Mouse (Mus musculus) MEL (cell line): ENCODE results near the gene Myzap. TPM values are rescaled to one million over a fixed set of nuclear protein-coding genes. Genes with fewer than 3 reads are reported as not detected.

ENCODE experiments used
- DNase-seq: peaks from one replicate; pipeline ENCODE4 v3.0.0; 2011; ENCODE audit warnings: low read depth, low spot score
- H3K27ac ChIP-seq: 2 replicates; pipeline ENCODE4 v1.5.1; 2012; ENCODE audit warnings: low read depth, mild to moderate bottlenecking, control low read depth, low read length, moderate library complexity; ENCODE audit not compliant: control insufficient read depth
- H3K27me3 ChIP-seq, 2 experiments: fragments of 150-350 bp in 1 of 2; sonication (generic) in 1 of 2; 2 replicates each; pipeline ENCODE4 v1.6.1; 2012; ENCODE audit warnings: low read length in 2 of 2, mild to moderate bottlenecking in 2 of 2, improper control_type of control experiment in 1 of 2, moderate library complexity in 1 of 2; ENCODE audit not compliant: insufficient read depth in 2 of 2, control insufficient read depth in 1 of 2
- H3K36me3 ChIP-seq, 2 experiments: 2 replicates each; pipeline ENCODE4 v1.6.1; 2012 to 2014; ENCODE audit warnings: low read length in 2 of 2, improper control_type of control experiment in 1 of 2, inconsistent platforms in 1 of 2, mild to moderate bottlenecking in 1 of 2; ENCODE audit not compliant: insufficient read depth in 2 of 2, control insufficient read depth in 1 of 2
- H3K4me1 ChIP-seq, 2 experiments: fragments of 150-350 bp in 1 of 2; sonication (generic) in 1 of 2; 2 replicates each; pipeline ENCODE4 v1.6.1; 2012; ENCODE audit warnings: low read length in 2 of 2, improper control_type of control experiment in 1 of 2, mild to moderate bottlenecking in 1 of 2; ENCODE audit not compliant: insufficient read depth in 2 of 2, control insufficient read depth in 1 of 2
- H3K4me3 ChIP-seq, 2 experiments: fragments of 150-350 bp in 1 of 2; sonication (generic) in 1 of 2; 2 replicates each; pipeline ENCODE4 v1.5.1; 2012; ENCODE audit warnings: low read depth in 2 of 2, low read length in 2 of 2, mild to moderate bottlenecking in 2 of 2, moderate library complexity in 2 of 2, control low read depth in 1 of 2, improper control_type of control experiment in 1 of 2; ENCODE audit not compliant: control insufficient read depth in 1 of 2, insufficient read depth in 1 of 2
- H3K79me2 ChIP-seq: 2 replicates; pipeline ENCODE4 v1.6.1; 2012; ENCODE audit warnings: mild to moderate bottlenecking, low read length, moderate library complexity; ENCODE audit not compliant: control insufficient read depth, poor library complexity, insufficient read depth
- H3K9ac ChIP-seq: 2 replicates; pipeline ENCODE4 v1.6.1; 2012; ENCODE audit warnings: low read depth, mild to moderate bottlenecking, control low read depth, low read length, moderate library complexity; ENCODE audit not compliant: control insufficient read depth, poor library complexity, severe bottlenecking
- H3K9me3 ChIP-seq: fragments of 150-350 bp; sonication (generic); replicated peaks from 2 replicates; pipeline ENCODE4 v1.6.1; 2012; ENCODE audit warnings: mild to moderate bottlenecking, low read length, improper control_type of control experiment, moderate library complexity; ENCODE audit not compliant: insufficient read depth
- BHLHE40 ChIP-seq: IDR thresholded peaks from 2 replicates; pipeline ENCODE4 v1.6.1; 2012; ENCODE audit warnings: low read depth, mild to moderate bottlenecking, inconsistent platforms, low read length, improper control_type of control experiment, borderline replicate concordance
- CHD1 ChIP-seq: IDR thresholded peaks from 2 replicates; pipeline ENCODE4 v1.6.1; 2012; ENCODE audit warnings: low read depth, mild to moderate bottlenecking, inconsistent platforms, low read length, improper control_type of control experiment
- CHD2 ChIP-seq: IDR thresholded peaks from 2 replicates; pipeline ENCODE4 v1.6.1; 2011; ENCODE audit warnings: low read length, improper control_type of control experiment
- E2F4 ChIP-seq: IDR thresholded peaks from 2 replicates; pipeline ENCODE4 v1.6.1; 2011; ENCODE audit warnings: low read depth, low read length, improper control_type of control experiment, borderline replicate concordance
- ELF1 ChIP-seq: IDR thresholded peaks from 2 replicates; pipeline ENCODE4 v1.6.1; 2014; ENCODE audit warnings: low read depth, mild to moderate bottlenecking, inconsistent platforms, low read length, improper control_type of control experiment, moderate library complexity
- EP300 ChIP-seq, 2 experiments: IDR thresholded peaks; 2 replicates each; pipeline ENCODE4 v1.6.1; 2011; ENCODE audit warnings: improper control_type of control experiment in 2 of 2, low read length in 2 of 2, low read depth in 1 of 2, mild to moderate bottlenecking in 1 of 2
- HCFC1 ChIP-seq: IDR thresholded peaks from 2 replicates; pipeline ENCODE4 v1.6.1; 2012; ENCODE audit warnings: low read depth, mild to moderate bottlenecking, inconsistent platforms, low read length, improper control_type of control experiment, moderate library complexity
- MAFK ChIP-seq: IDR thresholded peaks from 2 replicates; pipeline ENCODE4 v1.6.1; 2011; ENCODE audit warnings: low read depth, mild to moderate bottlenecking, low read length, improper control_type of control experiment, borderline replicate concordance
- MAZ ChIP-seq: IDR thresholded peaks from 2 replicates; pipeline ENCODE4 v1.6.1; 2012; ENCODE audit warnings: low read depth, mild to moderate bottlenecking, inconsistent platforms, low read length, improper control_type of control experiment
- MEF2A ChIP-seq: IDR thresholded peaks from 2 replicates; pipeline ENCODE4 v1.6.1; 2014; ENCODE audit warnings: low read depth, mild to moderate bottlenecking, inconsistent platforms, low read length, improper control_type of control experiment; ENCODE audit not compliant: poor library complexity, insufficient replicate concordance, severe bottlenecking; ENCODE audit errors: extremely low read depth
- MYC ChIP-seq: IDR thresholded peaks from 2 replicates; pipeline ENCODE4 v1.6.1; 2011; ENCODE audit warnings: low read depth, mild to moderate bottlenecking, low read length, improper control_type of control experiment, moderate library complexity
- NELFE ChIP-seq: IDR thresholded peaks from 2 replicates; pipeline ENCODE4 v1.6.1; 2011; ENCODE audit warnings: low read depth, low read length, improper control_type of control experiment
- NRF1 ChIP-seq: IDR thresholded peaks from 2 replicates; pipeline ENCODE4 v1.6.1; 2014; ENCODE audit warnings: low read depth, mild to moderate bottlenecking, inconsistent platforms, low read length, improper control_type of control experiment, moderate library complexity; ENCODE audit not compliant: poor library complexity, insufficient read depth, severe bottlenecking
- POLR2A ChIP-seq, 2 experiments: IDR thresholded peaks; 2 replicates each; pipeline ENCODE4 v1.6.1; 2011 to 2012; ENCODE audit warnings: low read length in 2 of 2, mild to moderate bottlenecking in 2 of 2, control low read depth in 1 of 2, improper control_type of control experiment in 1 of 2, low read depth in 1 of 2, moderate library complexity in 1 of 2; ENCODE audit not compliant: control insufficient read depth in 1 of 2, insufficient read depth in 1 of 2, poor library complexity in 1 of 2
- POLR2AphosphoS2 ChIP-seq: IDR thresholded peaks from 2 replicates; pipeline ENCODE4 v1.6.1; 2011; ENCODE audit warnings: low read length, improper control_type of control experiment
- RAD21 ChIP-seq: IDR thresholded peaks from 2 replicates; pipeline ENCODE4 v1.6.1; 2011; ENCODE audit warnings: mild to moderate bottlenecking, low read depth, low read length, improper control_type of control experiment
- RCOR1 ChIP-seq: IDR thresholded peaks from 2 replicates; pipeline ENCODE4 v1.6.1; 2012; ENCODE audit warnings: low read depth, mild to moderate bottlenecking, inconsistent platforms, low read length, improper control_type of control experiment
- SIN3A ChIP-seq: IDR thresholded peaks from 2 replicates; pipeline ENCODE4 v1.6.1; 2012; ENCODE audit warnings: low read length, improper control_type of control experiment, inconsistent platforms
- SMC3 ChIP-seq: IDR thresholded peaks from 2 replicates; pipeline ENCODE4 v1.6.1; 2011; ENCODE audit warnings: low read depth, low read length, improper control_type of control experiment
- TAL1 ChIP-seq: IDR thresholded peaks from 2 replicates; pipeline ENCODE4 v1.6.1; 2012; ENCODE audit warnings: mild to moderate bottlenecking, inconsistent platforms, low read length, moderate library complexity, mixed read lengths
- TCF12 ChIP-seq: IDR thresholded peaks from 2 replicates; pipeline ENCODE4 v1.6.1; 2014; ENCODE audit warnings: low read depth, mild to moderate bottlenecking, inconsistent platforms, low read length, improper control_type of control experiment, moderate library complexity
- UBTF ChIP-seq: IDR thresholded peaks from 2 replicates; pipeline ENCODE4 v1.6.1; 2012; ENCODE audit warnings: low read depth, mild to moderate bottlenecking, inconsistent platforms, low read length, improper control_type of control experiment, moderate library complexity, borderline replicate concordance; ENCODE audit not compliant: insufficient read depth
- ZC3H11A ChIP-seq: IDR thresholded peaks from 2 replicates; pipeline ENCODE4 v1.6.1; 2012; ENCODE audit warnings: low read depth, mild to moderate bottlenecking, inconsistent platforms, low read length, improper control_type of control experiment
- ZKSCAN1 ChIP-seq: IDR thresholded peaks from 2 replicates; pipeline ENCODE4 v1.6.1; 2012; ENCODE audit warnings: low read depth, mild to moderate bottlenecking, inconsistent platforms, low read length, improper control_type of control experiment, moderate library complexity
- ZMIZ1 ChIP-seq: IDR thresholded peaks from 2 replicates; pipeline ENCODE4 v1.6.1; 2012; ENCODE audit warnings: low read depth, mild to moderate bottlenecking, inconsistent platforms, low read length, improper control_type of control experiment, moderate library complexity
- ZNF384 ChIP-seq: IDR thresholded peaks from 2 replicates; pipeline ENCODE4 v1.6.1; 2012; ENCODE audit warnings: low read depth, mild to moderate bottlenecking, inconsistent platforms, low read length, improper control_type of control experiment
- polyA plus RNA-seq, 2 experiments: library from polyadenylated mRNA; stranded (reverse) in 1 of 2; unstranded in 1 of 2; fragments of >175 nt in 1 of 2; fragments of >200 nt in 1 of 2; gene quantifications; 2 replicates each; pipeline versions ENCODE4 v1.2.1 to v1.2.4; 2012; ENCODE audit warnings: low replicate concordance in 2 of 2, low read depth in 1 of 2; ENCODE audit not compliant: insufficient read length in 2 of 2, insufficient read depth in 1 of 2, missing spikeins in 1 of 2
- total RNA-seq: library from RNA; depleted of rRNA; stranded (reverse); fragments of 300-350 nt; gene quantifications from 2 replicates; pipeline ENCODE4 v1.2.3, GENCODE M21; 2012

Myzap gene
- total and polyA plus RNA-seq, 3 experiments: 0.06 TPM; not detected in 2

GRCm38 (mm10) chr9:71535730-71536129 lies 56.4 kb downstream of the Myzap start:
- H3K27ac ChIP-seq: no peak overlapping the region
- no peaks in the 10 kb centered on the region for H3K36me3 ChIP-seq
- no peak overlapping the region for H3K4me3 ChIP-seq
- no peak for DNase-seq
- H3K27me3 ChIP-seq: peaks cover 16 to 19% of the 10 kb centered on the region in 2 experiments
- TF ChIP-seq HCFC1 (no peak), RCOR1 (no peak), SMC3 (no peak), TCF12 (no peak), RAD21 (no peak), ZC3H11A (no peak), EP300 (IDR thresholded peaks at IDR 0.05; ENCODE audit: low read depth in 1 of 2, low read length in 2 of 2) (no peak), E2F4 (no peak), CHD2 (no peak), MEF2A (no peak), ZKSCAN1 (no peak), ZNF384 (no peak), ELF1 (no peak), POLR2A (IDR thresholded peaks at IDR 0.05; ENCODE audit: control insufficient read depth in 1 of 2, insufficient read depth in 1 of 2, low read depth in 1 of 2, low read length in 2 of 2, poor library complexity in 1 of 2) (no peak), MYC (no peak), NELFE (no peak), TAL1 (no peak)
- H3K79me2 ChIP-seq: no peaks in the 10 kb centered on the region
- no peaks in the 10 kb centered on the region for H3K4me1 ChIP-seq
- no peaks in the 10 kb centered on the region for H3K9me3 ChIP-seq
- no peak overlapping the region for H3K9ac ChIP-seq

- H3K4me3 ChIP-seq: no peak overlapping the region
- no peak overlapping the region for H3K9ac ChIP-seq
- no peaks in the 10 kb centered on the region for H3K9me3 ChIP-seq
- H3K27me3 ChIP-seq: peaks cover 14 to 16% of the 10 kb centered on the region in 2 experiments
- no peak for TF ChIP-seq BHLHE40
- no peak for TF ChIP-seq SIN3A
- TF ChIP-seq NELFE: no peak
- no peak for TF ChIP-seq RAD21
- TF ChIP-seq NRF1: no peak
- TF ChIP-seq ZC3H11A: no peak
- no peak for TF ChIP-seq TAL1
- TF ChIP-seq UBTF: no peak
- no peak for TF ChIP-seq ZMIZ1
- no peak for TF ChIP-seq POLR2AphosphoS2
- TF ChIP-seq CHD2: no peak
- TF ChIP-seq MAZ: no peak
- no peak for TF ChIP-seq ELF1
- TF ChIP-seq MAFK: no peak
- TF ChIP-seq CHD1: no peak
- no peak for TF ChIP-seq MYC
- DNase-seq: no peak
- H3K27ac ChIP-seq: no peak overlapping the region
- H3K36me3 ChIP-seq: no peaks in the 10 kb centered on the region
- no peaks in the 10 kb centered on the region for H3K4me1 ChIP-seq
- H3K79me2 ChIP-seq: no peaks in the 10 kb centered on the region
Measured at GRCm38 (mm10) chr9:71535036-71535435, 57.1 kb downstream of the Myzap start.
